Mouse (Mus musculus): ENCODE measurements around the gene Fabp6. TPM values are rescaled to one million over a fixed set of nuclear protein-coding genes. Genes with fewer than 3 reads are reported as not detected.

Fabp6 gene
- polyA plus RNA-seq, 1 experiment from 2014 or later, result not detected

Other genes starting within 250 kb of the Fabp6 start
- 51.0 and 56.3 TPM in 2 replicates for gene Pttg1, start 175.3 kb downstream of the Fabp6 start, polyA plus RNA-seq (2015; fragmentation: Nextera tagmentation; extraction: Ambion mirVana)
- gene Slu7, start 167.8 kb downstream of the Fabp6 start, polyA plus RNA-seq (2015; fragmentation: Nextera tagmentation; extraction: Ambion mirVana), result 54.4 and 55.2 TPM in 2 replicates
- 15.5 and 16.6 TPM in 2 replicates for gene C1qtnf2, start 127.3 kb downstream of the Fabp6 start, polyA plus RNA-seq (2015; fragmentation: Nextera tagmentation; extraction: Ambion mirVana)
- 7.1 and 10.7 TPM in 2 replicates for gene Ccnjl, start 72.8 kb downstream of the Fabp6 start, polyA plus RNA-seq (2015; fragmentation: Nextera tagmentation; extraction: Ambion mirVana)
- gene 4933415A04Rik, start 14.5 kb downstream of the Fabp6 start, polyA plus RNA-seq (2015; fragmentation: Nextera tagmentation; extraction: Ambion mirVana), result 2.2 and 3.3 TPM in 2 replicates
- 12.5 and 20.3 TPM in 2 replicates for gene Pwwp2a, start 80.5 kb upstream of the Fabp6 start, polyA plus RNA-seq (2015; fragmentation: Nextera tagmentation; extraction: Ambion mirVana)
- 69.4 and 70.1 TPM in 2 replicates for gene Ttc1, start 146.5 kb upstream of the Fabp6 start, polyA plus RNA-seq (2015; fragmentation: Nextera tagmentation; extraction: Ambion mirVana)

Data from hindbrain, embryonic 16.5 days (tissue).